Mouse (Mus musculus): ENCODE measurements around the gene Cdc6.

- TF ChIP-seq CTCF (IDR thresholded peaks at IDR 0.05; ENCODE audit: extremely low read depth, insufficient read depth, insufficient read length, insufficient replicate concordance), result no peak
- no peak for TF ChIP-seq POLR2A (IDR thresholded peaks at IDR 0.05; ENCODE audit: low read depth, low read length)
These were observed 37.7 kb upstream of the Cdc6 start for GRCm38 (mm10) chr11:98869906-98870305.
